Comparison of ENCODE assay signal across 9 mouse cellular contexts in genomic region chrX:97142237-97142636, GRCm38 (mm10).
DNase-seq lines count a peak whose midpoint lies in the region; ATAC-seq and TF ChIP-seq lines count a peak whose summit lies in the region.
"Had no signal": no experiment of that assay in that cellular context is flagged by ENCODE, and none has a peak within 500 bp of the region (broad histone marks: within the 10 kb centered on the region; RNA-seq: fewer than 3 reads in every experiment).

No protein-coding gene starts in this region.

- H3K27ac ChIP-seq in heart, embryonic 14.5 days (replicated peaks in 1 of 2; ENCODE audit: control insufficient read depth in 1 of 2, insufficient read depth in 1 of 2, low read depth in 2 of 2, low read length in 2 of 2): no peak overlapping the region
- H3K27ac ChIP-seq in forebrain, postnatal 0 days (ENCODE audit: low read depth, low read length): no peak overlapping the region
- H3K27ac ChIP-seq in midbrain, embryonic 15.5 days: no peak overlapping the region
- H3K27ac ChIP-seq in gastrocnemius, adult 2 months: no peak overlapping the region

- TF ChIP-seq CTCF in forebrain, postnatal 0 days (IDR thresholded peaks at IDR 0.05; ENCODE audit: low read depth): no peak
- no peak for TF ChIP-seq CTCF in gastrocnemius, adult 2 months (IDR thresholded peaks at IDR 0.05)

- no peak for ATAC-seq in heart, embryonic 14.5 days (ENCODE audit: insufficient number of reproducible peaks, insufficient read depth, low FRiP score, low read depth)
- ATAC-seq in forebrain, postnatal 0 days: no peak
- peak; percentile 50; the same call in 1 of the 2 replicates for ATAC-seq in midbrain, embryonic 15.5 days (replicated peaks)

- peak overlapping the region; percentile 49 for H3K4me2 ChIP-seq in heart, embryonic 14.5 days (ENCODE audit: low read length)
- peak overlapping the region; percentile 34 for H3K4me2 ChIP-seq in forebrain, postnatal 0 days (ENCODE audit: low read depth)
- peak overlapping the region; percentile 40 for H3K4me2 ChIP-seq in midbrain, embryonic 15.5 days

- no peak overlapping the region for H3K9ac ChIP-seq in heart, embryonic 14.5 days (ENCODE audit: low read length)
- H3K9ac ChIP-seq in forebrain, postnatal 0 days: no peak overlapping the region
- no peak overlapping the region for H3K9ac ChIP-seq in midbrain, embryonic 15.5 days

- H3K27me3 ChIP-seq in heart, embryonic 14.5 days (ENCODE audit: control insufficient read depth, insufficient read depth, low read length): no peaks in the 10 kb centered on the region
- no peaks in the 10 kb centered on the region for H3K27me3 ChIP-seq in forebrain, postnatal 0 days (ENCODE audit: insufficient read depth, low read length)
- H3K27me3 ChIP-seq in midbrain, embryonic 15.5 days (replicated peaks): no peaks in the 10 kb centered on the region
- H3K27me3 ChIP-seq: CH12.LX had no signal

- H3K9me3 ChIP-seq in heart, embryonic 14.5 days (ENCODE audit: control insufficient read depth, low read length): no peaks in the 10 kb centered on the region
- no peaks in the 10 kb centered on the region for H3K9me3 ChIP-seq in forebrain, postnatal 0 days (ENCODE audit: low read length)
- H3K9me3 ChIP-seq in midbrain, embryonic 15.5 days: no peaks in the 10 kb centered on the region

- no peaks in the 10 kb centered on the region for H3K36me3 ChIP-seq in heart, embryonic 14.5 days (ENCODE audit: control insufficient read depth, insufficient read depth, low read length)
- H3K36me3 ChIP-seq in forebrain, postnatal 0 days (ENCODE audit: insufficient read depth): no peaks in the 10 kb centered on the region
- H3K36me3 ChIP-seq in midbrain, embryonic 15.5 days (replicated peaks): no peaks in the 10 kb centered on the region

- DNase-seq in heart, postnatal 14 days: no peak
- peak; percentile 2 for DNase-seq in R1 (ENCODE audit: low read depth, low spot score)
- no peak for DNase-seq in forebrain, postnatal 0 days
- no peak for DNase-seq in adrenal gland, postnatal 10 days
- no peak for DNase-seq in gastrocnemius, adult 2 months
- no peak for DNase-seq in left cerebral cortex, adult 11 months (ENCODE audit: low spot score)

- intact Hi-C loops in heart, postnatal 14 days (cut with DNase I): no loop called here
- intact Hi-C loops in gastrocnemius, adult 2 months (cut with DNase I): no loop called here

- H3K4me3 ChIP-seq in heart, embryonic 14.5 days (ENCODE audit: control insufficient read depth in 1 of 2, insufficient read depth in 1 of 2, low read depth in 1 of 2, low read length in 2 of 2): peak overlapping the region; percentile 21 to 24; a peak in 3 of 4 replicates
- H3K4me3 ChIP-seq in forebrain, postnatal 0 days (ENCODE audit: low read depth, low read length): peak overlapping the region; percentile 27; the same call in 1 of the 2 replicates
- peak overlapping the region; percentile 30 for H3K4me3 ChIP-seq in midbrain, embryonic 15.5 days
- no peak overlapping the region for H3K4me3 ChIP-seq in gastrocnemius, adult 2 months

- H3K4me1 ChIP-seq in heart, embryonic 14.5 days (ENCODE audit: control insufficient read depth in 2 of 2, insufficient read depth in 2 of 2, low read length in 2 of 2): no peaks in the 10 kb centered on the region
- H3K4me1 ChIP-seq in forebrain, postnatal 0 days (ENCODE audit: insufficient read depth): no peaks in the 10 kb centered on the region
- H3K4me1 ChIP-seq in midbrain, embryonic 15.5 days: no peaks in the 10 kb centered on the region
